Mouse (Mus musculus) forebrain, embryonic 15.5 days (tissue): Measurements from ENCODE around the gene Nt5c1a. TPM values are rescaled to one million over a fixed set of nuclear protein-coding genes. Genes with fewer than 3 reads are reported as not detected.

ENCODE experiments used
- ATAC-seq: fragments of 200-750 bp; cut with Nextera tagmentation; replicated peaks from 2 replicates; pipeline ENCODE4 v1.8.0; 2017; ENCODE audit warnings: mild to moderate bottlenecking, moderate TSS enrichment, moderate library complexity
- H3K27ac ChIP-seq: fragments of 300-500 bp; sonication (generic); replicated peaks from 2 replicates; pipeline ENCODE4 v1.5.1; 2015; ENCODE audit warnings: mild to moderate bottlenecking, inconsistent platforms
- H3K27me3 ChIP-seq: fragments of 300-500 bp; sonication (generic); 2 replicates; pipeline ENCODE4 v1.6.1; 2015; ENCODE audit warnings: inconsistent platforms
- H3K36me3 ChIP-seq: fragments of 300-500 bp; sonication (generic); 2 replicates; pipeline ENCODE4 v1.6.1; 2015; ENCODE audit warnings: mild to moderate bottlenecking, inconsistent platforms
- H3K4me1 ChIP-seq: fragments of 300-500 bp; sonication (generic); 2 replicates; pipeline ENCODE4 v1.6.1; 2015; ENCODE audit warnings: inconsistent platforms
- H3K4me2 ChIP-seq: fragments of 300-500 bp; sonication (generic); replicated peaks from 2 replicates; pipeline ENCODE4 v1.6.1; 2015; ENCODE audit warnings: mild to moderate bottlenecking, inconsistent platforms
- H3K4me3 ChIP-seq: fragments of 300-500 bp; sonication (generic); 2 replicates; pipeline ENCODE4 v1.5.1; 2015; ENCODE audit warnings: mild to moderate bottlenecking, inconsistent platforms
- H3K9ac ChIP-seq: fragments of 300-500 bp; sonication (generic); replicated peaks from 2 replicates; pipeline ENCODE4 v1.6.1; 2015; ENCODE audit warnings: mild to moderate bottlenecking, inconsistent platforms
- H3K9me3 ChIP-seq: fragments of 300-500 bp; sonication (generic); 2 replicates; pipeline ENCODE4 v1.6.1; 2016; ENCODE audit warnings: inconsistent platforms
- WGBS: fragments of 180-500 bp; shearing (Covaris S2); methylation state at CpG from one replicate; pipeline ENCODE4 v1.1.7; 2015; ENCODE audit warnings: mixed read lengths; 5-methylcytosine and 5-hydroxymethylcytosine counted together
- polyA plus RNA-seq: library from polyadenylated mRNA; unstranded; fragments of >200 nt; fragmentation: Nextera tagmentation; extraction: Ambion mirVana; gene quantifications from 2 replicates; pipeline ENCODE4 v1.2.1, GENCODE M21; 2015

The Nt5c1a gene
- polyA plus RNA-seq, 1 experiment from 2014 or later: not detected

GRCm38 (mm10) chr4:123182328-123183238 lies 18.7 kb upstream of the Nt5c1a start, which contains the start of gene Hpcal4:
TSS of gene Hpcal4 (plus strand) at chr4:123183227.
- H3K9ac ChIP-seq: peak within 1 kb of the TSS; percentile 62
- H3K27me3 ChIP-seq: peaks cover 22% of the 10 kb centered on the region
- H3K4me3 ChIP-seq: peak within 1 kb of the TSS; percentile 54
- ATAC-seq: peak; percentile 66
- peak within 1 kb of the TSS; percentile 81 for H3K4me2 ChIP-seq
- H3K27ac ChIP-seq: peak within 1 kb of the TSS; percentile 53
- WGBS: under 1% methylated on average over 44 of the region's 44 CpGs
- no peaks in the 10 kb centered on the region for H3K9me3 ChIP-seq
- H3K36me3 ChIP-seq: no peaks in the 10 kb centered on the region
- peaks cover 31% of the 10 kb centered on the region for H3K4me1 ChIP-seq

- peaks cover 31% of the 10 kb centered on the region for H3K4me1 ChIP-seq
- H3K9me3 ChIP-seq: no peaks in the 10 kb centered on the region
- H3K4me2 ChIP-seq: peak overlapping the region; percentile 81
- H3K27me3 ChIP-seq: peaks cover 22% of the 10 kb centered on the region
- peak overlapping the region; percentile 62 for H3K9ac ChIP-seq
- H3K4me3 ChIP-seq: peak overlapping the region; percentile 54
- ATAC-seq: peak; percentile 92
- H3K36me3 ChIP-seq: no peaks in the 10 kb centered on the region
- peak overlapping the region; percentile 53 for H3K27ac ChIP-seq
- WGBS: 11% methylated on average over 43 of the region's 44 CpGs
These were observed 17.9 kb upstream of the Nt5c1a start for GRCm38 (mm10) chr4:123183239-123184056.

GRCm38 (mm10) chr4:123184816-123185215 lies 16.5 kb upstream of the Nt5c1a start:
- WGBS: 45% methylated on average over 3 of the region's 3 CpGs
- peaks cover 31% of the 10 kb centered on the region for H3K4me1 ChIP-seq
- H3K36me3 ChIP-seq: no peaks in the 10 kb centered on the region
- H3K9me3 ChIP-seq: no peaks in the 10 kb centered on the region
- H3K27me3 ChIP-seq: peaks cover 22% of the 10 kb centered on the region
- peak overlapping the region; percentile 81 for H3K4me2 ChIP-seq
- no peak overlapping the region for H3K9ac ChIP-seq
- ATAC-seq: no peak
- H3K4me3 ChIP-seq: 0 out of 2 replicates have a peak overlapping the region, but pooled peaks have one; percentile 54
- H3K27ac ChIP-seq: 0 out of 2 replicates have a peak overlapping the region, but pooled peaks have one; percentile 3

DNA sequence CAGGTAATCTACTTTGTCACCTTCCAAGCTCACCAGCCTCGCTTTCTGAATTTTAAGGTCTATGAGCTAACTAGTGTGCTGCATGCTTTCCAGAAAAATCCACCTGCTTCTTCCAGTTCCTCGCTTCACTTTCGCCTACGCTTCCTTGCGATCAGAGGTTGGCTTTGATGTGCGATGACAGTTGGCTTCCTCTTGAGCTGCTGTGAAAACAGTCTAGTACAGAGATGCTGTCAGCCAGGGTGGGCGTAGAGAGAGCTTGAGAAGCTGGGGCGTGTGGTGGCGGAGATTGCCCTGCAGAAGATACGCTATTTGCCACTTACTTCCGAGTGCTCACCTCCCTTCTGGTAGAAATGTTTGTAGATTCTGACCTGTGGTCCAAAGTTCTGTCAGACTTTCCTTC lies 9.0 kb upstream of the Nt5c1a start:
- Histone ChIP-seq H3K27ac (no peak overlapping the region), H3K9me3 (no peaks in the 10 kb centered on the region), H3K36me3 (no peaks in the 10 kb centered on the region), H3K9ac (no peak overlapping the region), H3K27me3 (no peaks in the 10 kb centered on the region), H3K4me1 (no peaks in the 10 kb centered on the region), H3K4me3 (no peak overlapping the region), H3K4me2 (no peak overlapping the region)
- ATAC-seq: no peak
- 90% methylated on average over 11 of the region's 11 CpGs for WGBS

- no peak for ATAC-seq
- 82% methylated on average over 11 of the region's 11 CpGs for WGBS
- Histone ChIP-seq H3K4me1 (no peaks in the 10 kb centered on the region), H3K9ac (no peak overlapping the region), H3K27me3 (no peaks in the 10 kb centered on the region), H3K36me3 (no peaks in the 10 kb centered on the region), H3K4me2 (no peak overlapping the region), H3K9me3 (no peaks in the 10 kb centered on the region), H3K27ac (no peak overlapping the region), H3K4me3 (no peak overlapping the region)
These were observed 7.5 kb upstream of the Nt5c1a start for GRCm38 (mm10) chr4:123193791-123194190.

GRCm38 (mm10) chr4:123196695-123197094 lies 4.6 kb upstream of the Nt5c1a start:
- Histone ChIP-seq H3K27me3 (no peaks in the 10 kb centered on the region; the same call in 1 of the 2 replicates), H3K27ac (no peak overlapping the region), H3K9me3 (no peaks in the 10 kb centered on the region), H3K9ac (no peak overlapping the region), H3K4me2 (no peak overlapping the region), H3K36me3 (no peaks in the 10 kb centered on the region), H3K4me1 (peaks cover 10% of the 10 kb centered on the region), H3K4me3 (no peak overlapping the region)
- ATAC-seq: no peak
- WGBS: 75% methylated on average over 6 of the region's 6 CpGs

- peak overlapping the region; percentile 58 for H3K4me2 ChIP-seq
- ATAC-seq: peak; percentile 65
- H3K27me3 ChIP-seq: peaks cover 7% of the 10 kb centered on the region; the same call in 1 of the 2 replicates
- H3K9me3 ChIP-seq: no peaks in the 10 kb centered on the region
- H3K9ac ChIP-seq: peak overlapping the region; percentile 38
- H3K4me1 ChIP-seq: peaks cover 13% of the 10 kb centered on the region
- no peak overlapping the region for H3K27ac ChIP-seq
- peak overlapping the region; percentile 34 for H3K4me3 ChIP-seq
- H3K36me3 ChIP-seq: no peaks in the 10 kb centered on the region
- WGBS: 2% methylated on average over 15 of the region's 15 CpGs
These were observed 526 bp upstream of the Nt5c1a start for GRCm38 (mm10) chr4:123200771-123201185.

GRCm38 (mm10) chr4:123202094-123202420 lies 753 bp downstream of the Nt5c1a start:
- no peaks in the 10 kb centered on the region for H3K36me3 ChIP-seq
- peaks cover 7% of the 10 kb centered on the region; the same call in 1 of the 2 replicates for H3K27me3 ChIP-seq
- no peak overlapping the region for H3K9ac ChIP-seq
- H3K4me2 ChIP-seq: peak overlapping the region; percentile 58
- peak overlapping the region; percentile 34; the same call in 1 of the 2 replicates for H3K4me3 ChIP-seq
- no peak for ATAC-seq
- H3K4me1 ChIP-seq: peaks cover 13% of the 10 kb centered on the region
- no peak overlapping the region for H3K27ac ChIP-seq
- no peaks in the 10 kb centered on the region for H3K9me3 ChIP-seq
- 13% methylated on average over 8 of the region's 8 CpGs for WGBS

- no peak for ATAC-seq
- Histone ChIP-seq H3K4me1 (no peaks in the 10 kb centered on the region), H3K4me3 (no peak overlapping the region), H3K9ac (no peak overlapping the region), H3K36me3 (no peaks in the 10 kb centered on the region), H3K4me2 (no peak overlapping the region), H3K9me3 (no peaks in the 10 kb centered on the region), H3K27ac (no peak overlapping the region), H3K27me3 (0 out of 2 replicates have a peak, but pooled peaks cover 2% of the 10 kb centered on the region)
- 77% methylated on average over 5 of the region's 5 CpGs for WGBS
These were observed 6.0 kb downstream of the Nt5c1a start for GRCm38 (mm10) chr4:123207337-123207736.

- Histone ChIP-seq H3K9me3 (no peaks in the 10 kb centered on the region), H3K9ac (no peak overlapping the region), H3K36me3 (no peaks in the 10 kb centered on the region), H3K27me3 (no peaks in the 10 kb centered on the region), H3K4me2 (no peak overlapping the region), H3K27ac (no peak overlapping the region), H3K4me1 (no peaks in the 10 kb centered on the region; the same call in 1 of the 2 replicates), H3K4me3 (no peak overlapping the region)
- no peak for ATAC-seq
- WGBS: 54% methylated on average over 8 of the region's 8 CpGs
These were observed 9.7 kb downstream of the Nt5c1a start for GRCm38 (mm10) chr4:123210996-123211395.

- WGBS: 66% methylated on average over 5 of the region's 5 CpGs
- Histone ChIP-seq H3K27ac (no peak overlapping the region), H3K4me2 (no peak overlapping the region), H3K9me3 (no peaks in the 10 kb centered on the region), H3K36me3 (no peaks in the 10 kb centered on the region), H3K4me1 (no peaks in the 10 kb centered on the region; the same call in 1 of the 2 replicates), H3K9ac (no peak overlapping the region), H3K4me3 (no peak overlapping the region), H3K27me3 (no peaks in the 10 kb centered on the region)
- ATAC-seq: no peak
These were observed 10.1 kb downstream of the Nt5c1a start for GRCm38 (mm10) chr4:123211453-123211852.

DNA sequence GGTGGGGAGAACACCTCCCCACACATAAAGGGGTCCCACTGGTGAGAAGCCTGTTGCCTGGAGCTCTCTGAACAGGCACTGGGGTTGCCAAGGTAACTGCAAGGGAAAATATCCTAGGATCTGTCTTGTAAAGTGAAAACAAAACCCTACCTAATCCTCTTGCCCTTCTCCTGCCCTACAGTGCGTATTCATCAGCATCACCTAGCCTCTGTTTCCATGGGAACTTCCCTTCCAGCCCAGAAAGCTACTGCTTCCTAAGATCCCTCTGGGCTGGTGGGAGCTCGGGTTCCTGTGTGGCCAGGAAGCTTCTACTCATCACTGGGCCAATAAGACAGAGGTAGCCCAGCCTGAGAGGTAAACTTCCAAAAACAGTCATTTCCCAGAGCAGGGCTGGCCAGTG lies 11.0 kb downstream of the Nt5c1a start:
- H3K4me2 ChIP-seq: no peak overlapping the region
- WGBS: 46% methylated on average over 2 of the region's 2 CpGs
- ATAC-seq: no peak; the same call in 1 of the 2 replicates

More for the DNA sequence above, 11.0 kb downstream of the Nt5c1a start:
- Histone ChIP-seq H3K9me3 (no peaks in the 10 kb centered on the region), H3K27me3 (no peaks in the 10 kb centered on the region), H3K4me3 (no peak overlapping the region), H3K4me1 (no peaks in the 10 kb centered on the region; the same call in 1 of the 2 replicates), H3K27ac (no peak overlapping the region), H3K36me3 (no peaks in the 10 kb centered on the region), H3K9ac (no peak overlapping the region)
